Mouse (Mus musculus) kidney, postnatal 25 days (tissue): ENCODE results near the gene Wdr41.

Experiments used
- DNase-seq, 2 experiments: peaks; one replicate each; pipeline ENCODE4 v3.0.0; 2021; ENCODE audit warnings: mixed read lengths in 2 of 2

Gene Wdr41

GRCm38 (mm10) chr13:94976219-94977186 is at the start of gene Wdr41:
TSS of gene Wdr41 (plus strand) at chr13:94976344.
- peak; percentile 92 to 95 for DNase-seq

GRCm38 (mm10) chr13:94928086-94928485 is 48.1 kb upstream of the Wdr41 start:
- no peak for DNase-seq

GRCm38 (mm10) chr13:94938418-94938817 is 37.7 kb upstream of the Wdr41 start:
- DNase-seq, result no peak

DNA sequence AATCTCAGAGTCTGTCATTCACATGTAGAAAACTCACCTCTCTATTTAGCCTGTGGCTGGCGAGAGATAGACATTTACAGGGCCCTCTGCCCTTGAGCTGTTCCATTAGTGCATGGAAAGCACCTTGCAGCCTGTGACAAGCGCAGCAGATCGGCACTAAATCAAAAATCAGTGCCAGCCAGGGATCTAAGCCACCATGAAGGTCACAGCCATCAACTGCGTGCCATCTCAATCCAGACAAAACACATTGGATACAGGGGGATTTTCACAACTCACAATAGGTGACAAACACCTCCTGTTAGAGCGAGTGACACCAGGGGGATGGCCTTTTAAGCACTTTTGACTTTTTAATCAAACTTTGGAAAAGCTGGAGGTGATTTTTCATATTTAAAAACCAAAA is 36.0 kb upstream of the Wdr41 start:
- no peak for DNase-seq

DNA sequence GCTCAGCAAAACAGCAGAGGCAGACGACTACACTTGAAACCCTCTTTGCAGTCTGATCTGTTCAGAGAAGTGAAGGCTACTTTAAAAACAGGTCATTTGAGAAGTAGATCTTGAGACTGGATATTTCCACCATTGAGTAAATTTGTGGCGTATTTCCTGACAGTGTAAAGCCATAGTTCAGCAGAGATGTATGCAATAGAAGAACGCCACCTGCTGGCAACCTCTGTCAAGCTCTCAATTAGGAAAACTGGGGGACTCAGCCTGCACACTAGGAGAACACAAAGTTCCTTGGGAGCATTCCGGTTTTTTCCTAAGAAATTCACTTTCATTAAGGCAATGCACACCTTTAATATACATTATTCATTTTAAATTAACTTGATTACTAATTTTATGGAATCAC is 34.9 kb upstream of the Wdr41 start:
- DNase-seq, result peak; percentile 64 to 85

- DNase-seq, result no peak
These were observed 20.2 kb upstream of the Wdr41 start for GRCm38 (mm10) chr13:94955941-94956340.

- no peak for DNase-seq
These were observed 18.2 kb upstream of the Wdr41 start for GRCm38 (mm10) chr13:94957965-94958364.

DNA sequence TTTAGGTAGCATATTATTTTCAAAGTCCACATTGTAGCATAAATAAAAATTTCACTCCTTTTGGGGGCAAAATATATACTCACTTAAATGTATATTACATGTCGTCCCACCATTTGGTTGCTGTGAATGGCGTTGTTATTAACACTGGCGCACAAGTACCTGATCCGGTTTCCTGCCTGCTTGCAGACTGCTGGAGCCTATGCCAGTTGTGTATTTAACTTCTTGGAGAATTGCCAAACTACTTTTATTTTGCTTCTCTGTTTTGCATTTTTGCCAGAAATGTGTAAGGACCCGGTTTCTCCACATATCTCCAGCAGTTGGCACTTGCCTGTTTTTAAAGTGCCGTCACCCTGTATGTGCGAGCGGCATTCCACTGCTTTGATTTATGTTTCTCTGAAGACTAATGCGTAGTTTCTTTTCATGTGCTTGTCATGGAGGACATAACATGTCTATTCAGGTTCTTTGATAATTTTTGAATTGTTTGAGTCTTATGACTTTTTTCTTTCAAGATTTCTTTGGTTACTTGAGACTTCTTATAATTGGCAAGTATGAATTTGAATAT is 6.1 kb upstream of the Wdr41 start:
- DNase-seq, result no peak

- DNase-seq, result no peak
These were observed 321 bp upstream of the Wdr41 start for GRCm38 (mm10) chr13:94975828-94976218.

GRCm38 (mm10) chr13:94979081-94979480 is 2.9 kb downstream of the Wdr41 start:
- DNase-seq, result no peak

- DNase-seq, result peak; percentile 37 to 74
These were observed 14.4 kb downstream of the Wdr41 start for GRCm38 (mm10) chr13:94990516-94990915.

DNA sequence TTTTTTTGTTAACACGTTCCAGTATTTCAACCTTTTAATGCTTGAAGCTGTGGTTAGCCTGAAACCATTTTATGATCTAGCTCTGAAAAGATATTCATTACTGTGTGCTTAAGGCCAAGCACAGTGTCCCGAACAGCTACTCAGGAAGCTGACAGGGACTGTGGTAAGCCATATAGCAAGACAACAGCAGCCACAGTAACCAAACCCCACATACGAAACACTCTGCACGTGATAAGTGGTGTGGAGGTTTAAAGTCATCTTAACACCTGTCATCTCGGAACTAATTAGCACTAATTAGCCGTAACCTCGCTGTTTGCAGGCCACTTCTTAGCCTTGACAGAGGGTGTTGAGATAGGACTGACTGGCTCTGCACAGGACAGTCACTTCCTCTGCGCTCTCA is 31.1 kb downstream of the Wdr41 start:
- DNase-seq, result no peak

- no peak for DNase-seq
These were observed 33.1 kb downstream of the Wdr41 start for GRCm38 (mm10) chr13:95009261-95009660.

DNA sequence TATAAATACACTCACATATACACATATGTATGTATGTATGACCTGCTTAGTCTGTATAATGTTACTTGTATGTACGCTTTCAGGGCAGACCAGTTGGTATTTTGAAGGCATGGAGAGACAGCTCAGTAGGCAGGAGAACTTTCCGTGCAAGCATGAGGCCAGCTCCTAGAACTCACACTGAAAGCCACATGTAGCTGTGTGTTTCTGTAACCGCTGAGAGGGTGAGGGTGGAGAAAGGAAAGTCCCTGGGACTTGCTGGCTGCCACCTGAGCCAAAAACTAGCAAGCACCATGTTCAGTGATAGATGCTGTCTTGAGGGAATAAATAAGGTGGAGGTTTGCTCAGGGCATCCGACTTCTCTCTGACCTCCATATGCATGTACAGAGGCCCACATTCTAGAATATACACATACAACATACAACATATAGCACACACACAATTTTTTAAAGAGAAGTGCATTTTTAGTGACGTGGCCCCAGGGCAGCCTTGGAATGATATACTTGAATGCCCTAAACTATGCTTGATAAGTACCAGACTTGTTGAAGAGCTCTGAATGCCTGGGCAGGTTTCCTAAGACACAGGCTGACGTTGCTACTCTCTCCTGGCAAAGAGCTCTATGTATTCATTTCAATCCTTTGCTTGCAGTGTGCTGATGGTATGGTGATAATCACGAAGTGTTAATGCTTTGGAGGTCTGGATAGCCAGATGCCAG is 35.6 kb downstream of the Wdr41 start:
- no peak for DNase-seq

GRCm38 (mm10) chr13:95017278-95017677 is 41.1 kb downstream of the Wdr41 start:
- DNase-seq, result no peak

GRCm38 (mm10) chr13:95017916-95018315 is 41.8 kb downstream of the Wdr41 start:
- peak; percentile 75 to 77 for DNase-seq

DNA sequence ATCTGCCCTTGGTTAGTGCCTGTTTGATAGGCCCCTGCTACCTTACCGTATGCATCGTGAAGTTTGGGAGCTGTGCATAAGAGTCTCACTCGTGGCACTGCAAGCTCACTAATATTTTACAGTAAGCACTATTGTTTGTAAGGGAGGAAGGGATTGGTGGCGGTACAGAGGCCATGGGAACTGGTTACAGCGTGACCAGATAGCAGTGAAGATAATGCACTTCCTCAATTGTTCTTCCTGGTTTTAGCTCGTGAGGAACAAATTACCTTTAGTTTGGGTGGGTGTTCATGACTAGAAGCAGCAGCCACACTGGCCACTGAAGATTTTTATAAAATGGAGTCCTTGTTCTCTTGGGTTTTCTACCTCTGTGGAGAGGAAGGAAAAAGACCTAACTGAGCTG is 43.2 kb downstream of the Wdr41 start:
- DNase-seq, result no peak

DNA sequence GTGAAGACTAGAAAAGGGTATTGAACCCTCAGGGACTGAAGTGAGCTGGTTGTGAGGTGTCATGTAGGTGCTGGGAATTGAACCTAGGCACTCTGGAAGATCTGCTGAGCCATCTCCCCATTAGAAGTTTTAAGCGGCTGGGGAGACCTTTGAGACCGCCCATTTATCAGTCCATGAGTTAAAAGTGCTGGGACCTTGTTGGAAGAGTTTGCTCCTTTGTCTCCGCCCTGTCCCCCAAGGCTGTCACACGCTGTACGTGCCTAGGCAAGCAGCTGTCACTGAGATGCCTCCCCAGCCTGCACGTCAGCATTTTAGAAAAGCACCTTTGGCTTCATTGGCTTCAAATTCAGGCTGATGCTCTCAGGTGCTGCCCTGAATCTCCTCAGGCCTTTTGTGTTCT is 44.1 kb downstream of the Wdr41 start:
- no peak for DNase-seq

- no peak for DNase-seq
These were observed 54.7 kb downstream of the Wdr41 start for GRCm38 (mm10) chr13:95030828-95031227.

GRCm38 (mm10) chr13:95032127-95032831 is 56.1 kb downstream of the Wdr41 start:
- DNase-seq, result no peak

- no peak for DNase-seq
These were observed 56.8 kb downstream of the Wdr41 start for GRCm38 (mm10) chr13:95032973-95033372.

GRCm38 (mm10) chr13:95034094-95034493 is 58.0 kb downstream of the Wdr41 start:
- DNase-seq, result no peak

DNA sequence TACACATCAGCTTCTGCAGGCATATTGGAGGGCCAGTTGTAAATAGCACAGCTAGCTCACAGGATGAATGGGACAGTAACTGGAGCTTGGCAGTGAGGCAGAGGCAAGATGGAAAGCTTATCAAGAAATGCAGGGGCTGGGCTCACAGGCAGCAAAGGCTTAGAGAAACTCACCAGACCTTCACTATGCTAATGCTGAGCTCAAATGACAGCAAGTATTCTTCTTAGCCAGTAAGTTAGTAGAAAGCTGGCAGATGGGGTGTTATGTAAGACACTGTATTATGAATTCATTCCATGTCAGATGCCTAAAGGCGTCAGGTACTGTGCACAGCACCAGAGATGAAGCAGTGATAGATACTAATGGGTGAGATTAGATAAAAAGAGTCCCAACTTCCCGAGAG is 58.6 kb downstream of the Wdr41 start:
- no peak for DNase-seq
